Mouse (Mus musculus): ENCODE data around the gene Myo1a.

Myo1a gene

GRCm38 (mm10) chr10:127675859-127676398 lies 29.0 kb upstream of the Myo1a start:
- DNase-seq, result no peak

GRCm38 (mm10) chr10:127676691-127677548 lies 28.1 kb upstream of the Myo1a start:
- DNase-seq, result peak; percentile 90 to 91

- peak; percentile 72 to 73 for DNase-seq
These were observed 27.2 kb upstream of the Myo1a start for GRCm38 (mm10) chr10:127677591-127678336.

- DNase-seq, result no peak
These were observed 25.8 kb upstream of the Myo1a start for GRCm38 (mm10) chr10:127679208-127679607.

DNA sequence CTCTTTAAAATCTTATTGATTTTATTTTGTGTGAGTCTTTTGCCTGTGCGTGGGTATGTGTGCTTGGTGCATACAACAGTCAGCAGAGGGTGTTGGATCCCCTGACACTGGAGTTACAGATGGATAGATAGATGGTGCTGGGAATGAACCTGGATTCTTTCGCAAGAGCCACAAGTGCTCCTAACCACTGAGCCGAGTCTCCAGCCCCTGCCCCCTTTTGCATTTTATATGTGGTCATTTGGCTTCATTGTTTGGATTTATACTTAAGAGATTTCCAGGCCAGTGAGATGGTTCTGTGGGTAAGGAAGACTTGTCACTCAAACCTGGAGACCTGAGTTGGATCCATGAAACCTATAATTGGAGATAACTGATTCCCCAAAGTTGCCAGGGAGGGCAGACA lies 25.1 kb upstream of the Myo1a start:
- DNase-seq, result no peak

GRCm38 (mm10) chr10:127682886-127683285 lies 22.1 kb upstream of the Myo1a start:
- no peak for DNase-seq

- no peak for DNase-seq
These were observed 13.9 kb upstream of the Myo1a start for GRCm38 (mm10) chr10:127691053-127691452.

- peak; percentile 36 for DNase-seq
These were observed 10.3 kb upstream of the Myo1a start for GRCm38 (mm10) chr10:127694636-127695035.

DNA sequence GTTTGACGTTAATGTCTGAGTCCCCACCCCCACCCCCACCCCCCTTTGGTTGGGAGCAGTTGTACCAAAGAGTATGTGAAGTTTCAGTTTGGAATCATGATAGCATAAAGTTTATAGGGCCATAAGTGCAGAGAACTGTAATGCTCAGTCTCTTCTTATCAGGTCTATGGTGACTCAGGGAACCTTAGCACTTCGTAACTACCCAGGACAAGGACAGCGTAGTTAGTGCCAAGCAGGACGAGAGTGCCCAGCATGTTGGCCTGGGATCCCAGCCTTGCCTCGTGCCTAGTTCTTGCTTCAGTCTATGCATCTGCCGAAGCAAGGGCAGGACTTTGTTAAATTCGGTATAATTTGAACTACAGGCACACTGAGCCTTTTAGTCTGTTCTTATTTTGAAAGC lies 9.2 kb upstream of the Myo1a start:
- no peak for DNase-seq

DNA sequence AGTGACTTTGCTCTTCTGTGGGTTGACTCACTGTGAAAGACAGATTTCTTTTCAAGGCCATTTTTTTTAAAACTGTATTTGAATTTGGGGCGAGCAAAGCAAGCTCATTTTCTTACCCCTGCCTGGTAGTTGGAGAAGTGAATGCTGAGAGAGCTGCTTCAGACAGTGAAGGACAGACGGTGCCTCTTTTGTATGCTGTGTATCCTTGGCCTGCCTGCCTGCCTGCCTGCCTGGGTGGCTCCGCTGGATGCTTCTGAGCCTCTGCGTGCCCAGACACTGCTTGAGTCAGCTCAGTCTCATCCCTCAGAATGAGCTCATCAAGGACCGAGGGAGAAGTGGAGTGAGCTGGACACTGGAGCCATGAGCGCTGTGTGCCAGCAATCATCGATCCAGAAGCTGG lies 6.0 kb upstream of the Myo1a start:
- no peak for DNase-seq

- no peak for DNase-seq
These were observed 1.7 kb upstream of the Myo1a start for GRCm38 (mm10) chr10:127703299-127703698.

GRCm38 (mm10) chr10:127704293-127704692 lies 677 bp upstream of the Myo1a start:
- DNase-seq, result no peak

GRCm38 (mm10) chr10:127705783-127706182 lies 813 bp downstream of the Myo1a start:
- DNase-seq, result no peak

GRCm38 (mm10) chr10:127707721-127708120 lies 2.8 kb downstream of the Myo1a start:
- no peak for DNase-seq

GRCm38 (mm10) chr10:127708850-127709370 lies 3.9 kb downstream of the Myo1a start:
- DNase-seq, result no peak

- no peak for DNase-seq
These were observed 5.4 kb downstream of the Myo1a start for GRCm38 (mm10) chr10:127710331-127710730.

GRCm38 (mm10) chr10:127712736-127713135 lies 7.8 kb downstream of the Myo1a start:
- no peak for DNase-seq

DNA sequence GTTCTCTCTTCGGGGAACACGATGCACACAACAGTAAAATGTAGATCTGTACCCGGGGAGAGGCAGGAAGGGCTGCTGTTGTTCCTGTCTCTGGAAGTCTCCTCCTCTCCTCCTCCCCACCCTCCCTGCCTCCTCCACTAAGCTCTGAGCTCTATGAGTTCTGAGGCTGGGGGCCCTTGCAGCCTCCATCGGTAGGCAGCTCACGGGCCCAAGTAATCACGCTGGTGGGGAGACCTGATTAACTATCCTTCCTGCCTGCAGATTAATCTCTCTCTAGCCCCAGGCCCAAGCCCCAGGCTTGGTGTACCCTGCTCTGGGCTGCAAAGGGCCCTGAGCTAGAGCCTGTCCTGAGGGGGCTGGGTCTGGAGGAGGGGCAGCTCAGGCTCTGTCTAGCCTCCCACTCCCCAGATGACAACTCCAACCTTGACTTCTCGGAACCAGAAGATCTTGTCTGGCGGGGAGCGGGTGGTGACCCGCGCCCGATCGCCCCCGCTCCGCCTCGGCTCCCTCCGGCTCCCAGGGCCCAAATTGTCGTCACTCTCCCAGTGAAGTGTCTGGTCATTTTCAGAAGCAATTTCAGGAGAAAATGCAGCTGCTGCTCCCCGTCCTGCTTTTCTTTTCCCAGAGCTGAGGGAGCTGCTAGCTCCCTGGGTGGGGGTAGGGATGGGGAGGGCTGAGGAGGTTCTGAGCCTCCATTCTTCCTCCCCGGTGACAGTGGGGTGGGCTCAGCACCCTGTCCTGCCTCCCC lies 16.9 kb downstream of the Myo1a start:
- no peak for DNase-seq

- no peak for DNase-seq
These were observed 19.2 kb downstream of the Myo1a start, which contains the start of gene Tac2 for GRCm38 (mm10) chr10:127724178-127724577. TSS of gene Tac2 (plus strand) at chr10:127724478.

- DNase-seq, result no peak
These were observed 20.2 kb downstream of the Myo1a start for GRCm38 (mm10) chr10:127725136-127725535.

GRCm38 (mm10) chr10:127728437-127728836 lies 23.5 kb downstream of the Myo1a start:
- no peak for DNase-seq

- no peak for DNase-seq
These were observed 25.4 kb downstream of the Myo1a start for GRCm38 (mm10) chr10:127730285-127730932.

Measured in B cell, adult 2 months (primary cell).